Mouse (Mus musculus): ENCODE results near the gene Olfr763. TPM values are rescaled to one million over a fixed set of nuclear protein-coding genes. Genes with fewer than 3 reads are reported as not detected.
"Not testable (repeated sequence)": the region's sequence is repeated elsewhere in the genome, so short reads cannot be mapped to it uniquely, and the experiment has no call there.

Olfr763 gene
- polyA plus RNA-seq, 1 experiment, result not detected

DNA sequence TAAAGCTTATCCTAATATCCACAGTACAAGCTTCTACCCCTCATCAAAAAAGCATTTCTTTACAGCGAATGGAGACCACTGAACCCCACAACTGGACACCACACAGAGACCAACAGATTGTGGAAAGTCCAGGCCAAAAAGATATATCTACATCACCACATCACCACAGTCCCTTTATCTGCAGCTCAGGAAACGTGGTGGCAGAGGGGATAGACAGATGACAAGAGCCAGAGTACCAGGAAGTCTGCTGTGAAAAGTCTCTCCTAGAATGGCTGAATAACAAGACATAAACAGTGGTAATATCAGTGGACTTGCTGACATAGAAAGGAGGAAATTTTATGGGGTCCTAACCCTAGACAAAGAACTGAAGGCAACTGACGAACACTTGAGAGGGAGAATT is 34.2 kb upstream of the Olfr763 start:
- H3K4me1 ChIP-seq (replicated peaks; ENCODE audit: control insufficient read depth, insufficient read depth, low read length), result no peaks in the 10 kb centered on the region
- H3K27ac ChIP-seq (ENCODE audit: control insufficient read depth, insufficient read depth, low read length), result no peak overlapping the region
- no peaks in the 10 kb centered on the region for H3K27me3 ChIP-seq (ENCODE audit: control insufficient read depth, insufficient read depth, low read length)
- no peak for TF ChIP-seq POLR2A (IDR thresholded peaks at IDR 0.05; ENCODE audit: control insufficient read depth, extremely low read depth, insufficient read depth, low read length, poor library complexity)
- TF ChIP-seq CTCF (IDR thresholded peaks at IDR 0.05; ENCODE audit: borderline replicate concordance, control insufficient read depth, extremely low read depth, insufficient read depth, low read length, poor library complexity), result no peak
- no peak for DNase-seq
- 77% methylated on average over 3 of the region's 3 CpGs for WGBS
- H3K36me3 ChIP-seq (ENCODE audit: control insufficient read depth, insufficient read depth, low read length), result no peaks in the 10 kb centered on the region
- no peak overlapping the region for H3K4me3 ChIP-seq (ENCODE audit: control insufficient read depth, insufficient read depth, low read length)

DNA sequence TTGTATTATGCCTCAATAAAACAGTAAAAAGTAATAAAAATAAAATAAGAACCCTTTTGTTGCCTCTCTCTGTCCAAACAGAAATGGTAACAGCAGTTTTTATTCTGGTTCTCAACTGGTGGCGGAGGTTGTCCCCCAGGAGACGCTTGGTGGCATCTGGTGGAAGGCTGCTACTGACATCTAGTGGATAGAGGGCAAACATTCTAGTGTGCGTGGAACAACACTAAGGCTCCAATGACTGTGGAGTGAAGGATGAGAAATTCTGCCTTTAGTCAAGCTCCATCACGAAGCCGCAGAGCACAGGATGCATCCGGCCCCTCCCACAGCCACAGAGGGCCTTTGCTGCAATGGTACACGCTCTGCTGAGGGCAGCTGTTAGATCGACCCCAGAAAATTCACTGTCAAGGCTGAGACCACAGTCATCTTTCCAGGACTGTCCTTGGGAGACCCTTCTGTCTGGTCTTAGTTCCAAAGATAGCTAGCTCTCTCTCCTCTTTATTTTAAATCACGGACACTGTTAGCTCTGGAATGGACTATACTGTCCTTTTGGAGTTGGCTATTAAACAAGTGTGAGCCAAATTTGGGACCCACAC is 33.0 kb upstream of the Olfr763 start:
- no peaks in the 10 kb centered on the region for H3K27me3 ChIP-seq (ENCODE audit: control insufficient read depth, insufficient read depth, low read length)
- no peaks in the 10 kb centered on the region for H3K36me3 ChIP-seq (ENCODE audit: control insufficient read depth, insufficient read depth, low read length)
- DNase-seq, result peak; percentile 51
- TF ChIP-seq POLR2A (IDR thresholded peaks at IDR 0.05; ENCODE audit: control insufficient read depth, extremely low read depth, insufficient read depth, low read length, poor library complexity), result no peak
- TF ChIP-seq CTCF (IDR thresholded peaks at IDR 0.05; ENCODE audit: borderline replicate concordance, control insufficient read depth, extremely low read depth, insufficient read depth, low read length, poor library complexity), result no peak
- H3K27ac ChIP-seq (ENCODE audit: control insufficient read depth, insufficient read depth, low read length), result no peak overlapping the region
- 16% methylated on average over 9 of the region's 9 CpGs for WGBS
- no peaks in the 10 kb centered on the region for H3K4me1 ChIP-seq (replicated peaks; ENCODE audit: control insufficient read depth, insufficient read depth, low read length)
- H3K4me3 ChIP-seq (ENCODE audit: control insufficient read depth, insufficient read depth, low read length), result no peak overlapping the region

DNA sequence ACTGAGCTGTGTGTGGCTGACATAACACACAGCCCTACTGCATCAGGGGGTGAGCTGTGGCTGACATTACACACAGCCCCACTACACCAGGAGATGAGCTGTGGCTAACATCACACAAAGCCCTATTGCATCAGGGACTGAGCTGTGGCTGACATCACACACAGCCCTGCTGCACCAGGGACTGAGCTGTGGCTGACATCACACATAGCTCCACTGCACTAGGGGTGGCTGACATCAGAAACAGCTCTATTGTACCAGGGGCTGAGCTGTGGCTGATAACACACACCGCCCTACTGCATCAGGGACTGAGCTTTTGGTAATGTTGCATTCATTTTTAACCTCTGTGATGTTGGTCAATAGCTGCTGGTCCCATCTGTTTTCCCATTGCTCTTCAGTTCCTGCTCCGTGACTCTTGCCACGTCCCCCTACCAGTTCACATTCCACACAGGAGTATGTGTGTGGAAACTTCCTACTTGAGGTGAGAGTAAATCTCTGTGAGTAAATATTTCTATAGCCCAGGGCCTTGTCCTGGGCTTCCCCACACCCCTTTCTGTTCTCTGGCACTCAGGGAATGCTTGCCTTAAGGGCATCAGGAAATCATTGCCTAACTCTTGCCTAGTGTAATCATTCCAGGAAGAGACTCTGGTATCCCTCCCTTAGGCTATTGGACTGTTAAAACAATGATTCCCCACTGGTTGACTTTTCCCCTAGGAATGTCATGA is 29.8 kb upstream of the Olfr763 start:
- DNase-seq, result no peak
- no peak for TF ChIP-seq CTCF (IDR thresholded peaks at IDR 0.05; ENCODE audit: borderline replicate concordance, control insufficient read depth, extremely low read depth, insufficient read depth, low read length, poor library complexity)
- no peak for TF ChIP-seq POLR2A (IDR thresholded peaks at IDR 0.05; ENCODE audit: control insufficient read depth, extremely low read depth, insufficient read depth, low read length, poor library complexity)
- no peaks in the 10 kb centered on the region for H3K4me1 ChIP-seq (replicated peaks; ENCODE audit: control insufficient read depth, insufficient read depth, low read length)

DNA sequence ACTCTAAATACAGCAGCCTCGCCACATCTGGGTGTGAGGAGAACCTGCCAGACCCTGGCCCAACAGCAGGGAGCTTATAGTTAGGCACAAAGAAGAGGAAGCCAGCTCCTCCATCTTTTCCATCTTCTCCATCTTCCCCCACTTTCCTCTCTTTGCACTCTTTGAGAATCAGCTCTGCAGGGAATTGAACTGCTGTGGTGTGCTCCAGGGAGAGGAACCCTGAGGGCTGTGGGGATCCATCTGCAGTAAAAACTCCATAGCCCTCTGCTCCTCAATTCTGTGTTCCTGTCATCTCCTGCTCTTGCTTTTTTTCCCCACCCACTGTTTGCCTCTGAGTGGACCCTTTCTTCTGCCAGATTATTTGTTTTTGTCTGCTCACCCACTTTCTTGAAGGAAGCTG is 21.5 kb upstream of the Olfr763 start, which contains the start of gene Olfr9:
Olfr9 (plus strand) TSS at position 301 of the 400 bp plus-strand sequence.
- WGBS, result 71% methylated on average over 1 of the region's 1 CpGs
- not testable (repeated sequence) for H3K27me3 ChIP-seq (ENCODE audit: control insufficient read depth, insufficient read depth, low read length); H3K27ac ChIP-seq (ENCODE audit: control insufficient read depth, insufficient read depth, low read length); H3K4me1 ChIP-seq (replicated peaks; ENCODE audit: control insufficient read depth, insufficient read depth, low read length); H3K36me3 ChIP-seq (ENCODE audit: control insufficient read depth, insufficient read depth, low read length); DNase-seq; H3K4me3 ChIP-seq (ENCODE audit: control insufficient read depth, insufficient read depth, low read length)

More for the DNA sequence above, 29.8 kb upstream of the Olfr763 start:
- Histone ChIP-seq H3K4me3 (ENCODE audit: control insufficient read depth, insufficient read depth, low read length) (no peak overlapping the region), H3K27me3 (ENCODE audit: control insufficient read depth, insufficient read depth, low read length) (no peaks in the 10 kb centered on the region), H3K36me3 (ENCODE audit: control insufficient read depth, insufficient read depth, low read length) (no peaks in the 10 kb centered on the region), H3K27ac (ENCODE audit: control insufficient read depth, insufficient read depth, low read length) (no peak overlapping the region)
- 93% methylated on average over 3 of the region's 3 CpGs for WGBS

DNA sequence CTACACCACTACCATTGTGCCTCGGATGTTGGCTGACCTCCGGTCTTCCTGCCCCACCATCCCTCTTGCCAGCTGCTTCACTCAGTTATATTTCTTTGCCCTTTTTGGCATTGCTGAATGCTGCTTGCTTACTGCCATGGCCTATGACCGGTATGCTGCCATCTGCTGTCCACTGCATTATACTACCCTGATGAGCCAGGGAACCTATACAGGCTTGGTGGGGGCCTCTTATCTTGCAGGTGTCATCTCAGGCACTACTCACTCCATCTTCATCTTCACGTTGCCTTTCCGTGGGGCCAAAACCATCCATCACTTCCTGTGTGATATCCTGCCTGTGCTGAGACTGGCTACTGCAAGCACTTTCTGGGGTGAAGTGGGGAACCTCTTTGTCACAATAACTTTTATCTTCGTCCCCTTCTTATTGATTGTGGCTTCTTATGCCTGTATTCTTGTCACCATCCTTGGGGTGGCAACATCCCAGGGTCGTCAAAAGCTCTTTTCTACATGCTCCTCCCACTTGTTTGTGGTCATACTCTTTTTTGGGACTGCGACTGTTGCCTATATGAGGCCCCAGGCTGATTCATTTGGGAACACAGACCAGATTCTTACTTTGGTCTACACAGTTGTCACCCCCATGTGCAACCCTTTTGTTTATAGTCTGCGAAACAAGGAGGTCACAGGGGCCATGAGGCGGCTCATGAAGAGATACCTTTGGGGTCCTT is 20.3 kb upstream of the Olfr763 start:
- not testable (repeated sequence) for H3K27ac ChIP-seq (ENCODE audit: control insufficient read depth, insufficient read depth, low read length); H3K36me3 ChIP-seq (ENCODE audit: control insufficient read depth, insufficient read depth, low read length); H3K27me3 ChIP-seq (ENCODE audit: control insufficient read depth, insufficient read depth, low read length); H3K4me3 ChIP-seq (ENCODE audit: control insufficient read depth, insufficient read depth, low read length); H3K4me1 ChIP-seq (replicated peaks; ENCODE audit: control insufficient read depth, insufficient read depth, low read length)
- WGBS, result 41% methylated on average over 7 of the region's 10 CpGs
- peak; percentile 9 for DNase-seq

DNA sequence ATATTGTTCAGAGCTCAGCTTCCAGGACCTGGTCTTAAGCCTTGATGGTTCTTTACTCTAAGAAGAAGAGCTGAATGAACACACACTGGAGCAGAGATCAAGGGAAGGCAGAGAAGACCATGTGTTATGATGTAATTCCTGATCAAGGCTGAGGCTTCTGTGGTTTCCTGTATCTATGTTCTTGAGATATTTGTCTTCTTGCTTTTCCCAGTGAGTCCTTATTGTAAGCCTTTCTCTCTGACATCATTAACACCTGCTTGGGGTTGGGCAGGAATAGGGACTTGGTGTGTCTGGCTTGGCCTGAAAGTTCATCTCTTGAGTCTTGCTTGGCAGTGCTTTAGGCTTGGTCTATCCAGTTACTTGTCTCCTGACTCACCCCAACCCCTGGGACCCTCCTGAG is 19.6 kb upstream of the Olfr763 start:
- H3K4me1 ChIP-seq (replicated peaks; ENCODE audit: control insufficient read depth, insufficient read depth, low read length), result peaks cover 10% of the 10 kb centered on the region
- H3K36me3 ChIP-seq (ENCODE audit: control insufficient read depth, insufficient read depth, low read length), result no peaks in the 10 kb centered on the region
- TF ChIP-seq POLR2A (IDR thresholded peaks at IDR 0.05; ENCODE audit: control insufficient read depth, extremely low read depth, insufficient read depth, low read length, poor library complexity) (no peak), CTCF (IDR thresholded peaks at IDR 0.05; ENCODE audit: borderline replicate concordance, control insufficient read depth, extremely low read depth, insufficient read depth, low read length, poor library complexity) (no peak)
- H3K27ac ChIP-seq (ENCODE audit: control insufficient read depth, insufficient read depth, low read length), result no peak overlapping the region
- H3K4me3 ChIP-seq (ENCODE audit: control insufficient read depth, insufficient read depth, low read length), result no peak overlapping the region
- peak; percentile 37 for DNase-seq
- no peaks in the 10 kb centered on the region for H3K27me3 ChIP-seq (ENCODE audit: control insufficient read depth, insufficient read depth, low read length)
